Mouse (Mus musculus) brain, embryonic 14.5 days (tissue): ENCODE measurements at regions not wholly inside any gene's neighbourhood (a gene's known extent, or its start where the extent isn't known, plus 50 kb on each side); places are given as distances from the start of the nearest gene placed in this dataset.
A peak's percentile ranks its signal among the peaks of the same experiment; 100 is the strongest.

Experiments used
- DNase-seq: peaks from one replicate; pipeline ENCODE4 v3.0.0-alpha.2; 2011; ENCODE audit warnings: low read depth

- peak; percentile 92 for DNase-seq
Observed at GRCm38 (mm10) chr12:20614766-20615165, 375.5 kb upstream of the Asap2 start.
